Mouse (Mus musculus): ENCODE data around the gene Oasl1.
"Not testable (repeated sequence)": the region's sequence is repeated elsewhere in the genome, so short reads cannot be mapped to it uniquely, and the experiment has no call there.

Gene Oasl1

GRCm38 (mm10) chr5:114926753-114927152, 3.7 kb downstream of the Oasl1 start:
- no peak for DNase-seq

- no peak for DNase-seq
These were observed 8.6 kb downstream of the Oasl1 start for GRCm38 (mm10) chr5:114931626-114932025.

- DNase-seq = no peak
These were observed 10.2 kb downstream of the Oasl1 start for GRCm38 (mm10) chr5:114933206-114933605.

GRCm38 (mm10) chr5:114935838-114936237, 12.8 kb downstream of the Oasl1 start:
- no peak for DNase-seq

GRCm38 (mm10) chr5:114941138-114941537, 18.1 kb downstream of the Oasl1 start:
- not testable (repeated sequence) for DNase-seq

GRCm38 (mm10) chr5:114942074-114942765, 19.2 kb downstream of the Oasl1 start, which contains the start of gene 2210016L21Rik:
Gene 2210016L21Rik (plus strand): TSS chr5:114942158.
- DNase-seq = peak; percentile 92

GRCm38 (mm10) chr5:114942766-114943130, 19.7 kb downstream of the Oasl1 start:
- DNase-seq = no peak

GRCm38 (mm10) chr5:114945072-114945471, 22.0 kb downstream of the Oasl1 start:
- DNase-seq = no peak

- DNase-seq = peak; percentile 71
These were observed 25.9 kb downstream of the Oasl1 start for GRCm38 (mm10) chr5:114948891-114949290.

GRCm38 (mm10) chr5:114949316-114949715, 26.3 kb downstream of the Oasl1 start:
- no peak for DNase-seq

- DNase-seq = no peak
These were observed 26.8 kb downstream of the Oasl1 start for GRCm38 (mm10) chr5:114949812-114950211.

GRCm38 (mm10) chr5:114950669-114951068, 27.6 kb downstream of the Oasl1 start:
- DNase-seq = no peak

- DNase-seq = no peak
These were observed 28.3 kb downstream of the Oasl1 start for GRCm38 (mm10) chr5:114951279-114951880.

GRCm38 (mm10) chr5:114953326-114953725, 30.3 kb downstream of the Oasl1 start:
- no peak for DNase-seq

- no peak for DNase-seq
These were observed 35.0 kb downstream of the Oasl1 start for GRCm38 (mm10) chr5:114958069-114958468.

- DNase-seq = peak; percentile 32
These were observed 38.7 kb downstream of the Oasl1 start for GRCm38 (mm10) chr5:114961590-114962360.

GRCm38 (mm10) chr5:114964315-114964966, 41.4 kb downstream of the Oasl1 start:
- no peak for DNase-seq

GRCm38 (mm10) chr5:114964967-114965898, 42.2 kb downstream of the Oasl1 start:
- no peak for DNase-seq

GRCm38 (mm10) chr5:114967523-114968268, 44.7 kb downstream of the Oasl1 start:
- DNase-seq = no peak

- DNase-seq = no peak
These were observed 45.6 kb downstream of the Oasl1 start for GRCm38 (mm10) chr5:114968651-114969050.

- DNase-seq = no peak
These were observed 46.0 kb downstream of the Oasl1 start for GRCm38 (mm10) chr5:114969064-114969463.
